Mouse (Mus musculus): ENCODE measurements around the gene Csn1s2a. TPM values are rescaled to one million over a fixed set of nuclear protein-coding genes. Genes with fewer than 3 reads are reported as not detected.

Gene Csn1s2a
- polyA plus RNA-seq, 1 experiment from 2014 or later: not detected

Other genes with a start within 250 kb of the Csn1s2a start
- 26.6 and 32.3 TPM in 2 replicates for gene Sult1b1, start 236.4 kb upstream of the Csn1s2a start, polyA plus RNA-seq (2015; fragmentation: Nextera tagmentation; extraction: Ambion mirVana)
- gene Sult1d1, start 205.5 kb upstream of the Csn1s2a start, polyA plus RNA-seq (2015; fragmentation: Nextera tagmentation; extraction: Ambion mirVana): 39.8 and 40.5 TPM in 2 replicates
- gene Sult1e1, start 183.0 kb upstream of the Csn1s2a start, polyA plus RNA-seq (2015; fragmentation: Nextera tagmentation; extraction: Ambion mirVana): 0.10 TPM in 1 of 2 replicates, not detected in the other
- gene Csn1s1, start 108.4 kb upstream of the Csn1s2a start, polyA plus RNA-seq (2015; fragmentation: Nextera tagmentation; extraction: Ambion mirVana): not detected in 2 replicates
- gene Csn2, start 74.9 kb upstream of the Csn1s2a start, polyA plus RNA-seq (2015; fragmentation: Nextera tagmentation; extraction: Ambion mirVana): not detected in 2 replicates
- gene Csn1s2b, start 33.5 kb downstream of the Csn1s2a start, polyA plus RNA-seq (2015; fragmentation: Nextera tagmentation; extraction: Ambion mirVana): not detected in 2 replicates
- not detected in 2 replicates for gene Prr27, start 51.1 kb downstream of the Csn1s2a start, polyA plus RNA-seq (2015; fragmentation: Nextera tagmentation; extraction: Ambion mirVana)
- gene Odam, start 110.5 kb downstream of the Csn1s2a start, polyA plus RNA-seq (2015; fragmentation: Nextera tagmentation; extraction: Ambion mirVana): not detected in 2 replicates
- gene Csn3, start 151.0 kb downstream of the Csn1s2a start, polyA plus RNA-seq (2015; fragmentation: Nextera tagmentation; extraction: Ambion mirVana): not detected in 2 replicates
- gene 2310003L06Rik, start 194.9 kb downstream of the Csn1s2a start, polyA plus RNA-seq (2015; fragmentation: Nextera tagmentation; extraction: Ambion mirVana): not detected in 2 replicates
- gene Gm28434, start 194.9 kb downstream of the Csn1s2a start, polyA plus RNA-seq (2015; fragmentation: Nextera tagmentation; extraction: Ambion mirVana): not detected in 2 replicates
- gene Cabs1, start 204.9 kb downstream of the Csn1s2a start, polyA plus RNA-seq (2015; fragmentation: Nextera tagmentation; extraction: Ambion mirVana): not detected in 2 replicates
- gene Smr3a, start 228.0 kb downstream of the Csn1s2a start, polyA plus RNA-seq (2015; fragmentation: Nextera tagmentation; extraction: Ambion mirVana): not detected in 2 replicates